Mouse (Mus musculus) ovary, postnatal 36 days (tissue): Measurements from ENCODE around the gene Syde1.

Experiments
- DNase-seq: peaks from one replicate; pipeline ENCODE4 v3.0.0; 2022; ENCODE audit warnings: low spot score, mixed read lengths

Syde1 gene

GRCm38 (mm10) chr10:78575690-78576089 lies 16.1 kb downstream of the Syde1 start:
- DNase-seq: peak; percentile 55

- no peak for DNase-seq
Measured at GRCm38 (mm10) chr10:78575105-78575632, 16.6 kb downstream of the Syde1 start.

DNA sequence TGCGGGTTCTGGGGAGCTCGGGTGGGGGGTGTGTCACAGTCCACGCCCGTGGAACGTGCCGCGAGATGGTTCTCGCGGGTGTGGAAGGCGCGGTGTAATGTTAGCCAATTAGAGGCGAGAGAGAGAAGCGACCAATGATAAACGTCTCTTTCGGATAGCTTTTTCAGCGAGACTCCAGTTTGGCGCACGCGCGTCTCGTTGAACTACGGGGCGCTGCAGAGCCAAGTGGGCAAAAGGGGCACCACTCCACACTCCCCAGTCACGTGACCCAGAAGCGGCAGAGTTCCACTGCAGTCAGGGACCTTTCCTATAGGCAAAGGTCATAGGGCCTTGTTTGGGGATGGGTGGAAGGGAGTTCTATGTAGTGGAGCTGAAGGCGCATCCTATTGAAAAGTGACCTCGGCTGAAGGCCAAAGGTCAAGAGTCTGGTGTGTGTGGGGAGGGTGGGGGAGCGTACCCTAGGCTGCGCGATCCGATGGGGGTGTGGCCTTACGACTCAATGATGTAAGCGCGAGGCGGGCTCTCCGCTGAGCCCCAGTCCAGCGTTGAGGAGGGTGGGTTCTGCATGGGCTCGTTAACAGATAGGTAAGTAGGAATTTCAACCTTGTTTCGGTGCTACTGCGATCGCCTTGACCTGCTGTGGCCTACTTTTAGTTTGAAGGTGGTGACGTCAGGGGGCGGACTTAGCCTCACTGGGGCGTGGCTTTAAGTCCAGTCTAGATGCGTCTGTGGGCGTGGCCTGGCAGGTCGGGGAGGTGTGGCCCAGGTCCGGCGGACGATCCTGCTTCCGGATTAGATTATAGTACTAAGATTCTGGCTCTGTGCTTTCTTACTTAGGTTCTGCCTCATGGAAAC lies 17.3 kb downstream of the Syde1 start, which contains the start of gene Ilvbl:
Gene Ilvbl (plus strand): TSS at position 97 of the 855 bp plus-strand sequence.
- peak; percentile 92 for DNase-seq

DNA sequence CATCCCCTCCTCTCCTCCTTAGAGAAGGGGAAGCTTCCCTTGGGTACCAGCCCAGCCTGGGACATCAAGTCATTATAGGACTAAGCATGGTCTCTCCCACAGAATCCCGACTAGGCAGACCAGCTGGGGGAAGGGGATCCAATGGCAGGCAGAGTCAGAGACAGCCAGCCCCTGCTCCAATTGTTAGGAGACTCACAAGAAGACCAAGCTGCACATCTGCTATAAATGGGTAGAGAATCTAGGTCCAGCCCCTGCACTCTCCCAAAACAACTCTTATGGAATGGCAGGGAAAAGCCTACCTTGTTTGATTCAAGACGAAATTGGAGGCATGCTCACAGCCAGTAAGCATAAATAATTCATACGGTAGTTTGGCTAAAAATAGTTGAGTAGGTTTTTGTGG lies 18.5 kb downstream of the Syde1 start:
- DNase-seq: no peak

GRCm38 (mm10) chr10:78570897-78571296 lies 20.9 kb downstream of the Syde1 start:
- DNase-seq: no peak

DNA sequence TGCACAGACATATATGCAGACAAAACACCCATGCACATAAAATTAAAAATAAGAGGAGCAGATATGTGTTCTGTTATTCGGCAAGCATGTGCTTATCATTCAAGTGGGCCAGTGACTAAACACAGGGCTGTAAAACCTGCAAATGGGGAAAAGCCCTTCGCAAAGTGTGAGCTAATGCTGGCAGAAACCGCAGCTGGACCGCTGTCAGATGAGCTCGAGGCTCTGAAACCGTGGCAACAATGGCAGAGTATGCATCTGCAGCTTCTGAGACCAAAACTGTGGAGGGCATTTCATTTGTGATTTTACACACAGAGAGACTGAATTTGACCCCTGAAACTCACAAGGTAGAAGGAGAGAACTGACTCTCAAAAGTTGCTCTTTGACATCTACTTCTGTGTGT lies 21.3 kb downstream of the Syde1 start:
- no peak for DNase-seq

DNA sequence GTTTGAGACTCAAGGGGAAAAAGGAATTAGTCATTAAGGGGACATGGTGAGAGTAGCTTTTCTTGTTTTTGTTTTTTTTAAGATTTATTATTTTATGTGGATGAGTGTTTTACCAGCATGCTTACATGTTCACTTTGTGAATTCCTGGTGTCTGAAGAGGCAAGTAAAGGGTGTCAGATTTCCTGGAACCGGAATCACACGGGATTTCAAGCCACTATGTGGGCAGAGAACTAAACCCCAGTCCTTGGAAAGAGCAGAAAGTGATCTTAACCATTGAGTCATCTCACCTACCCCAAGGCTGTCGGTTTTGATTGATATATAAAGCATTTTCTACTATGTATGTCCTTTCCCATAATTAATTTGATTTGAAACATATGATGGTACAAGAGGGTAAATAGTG lies 22.1 kb downstream of the Syde1 start:
- DNase-seq: no peak

DNA sequence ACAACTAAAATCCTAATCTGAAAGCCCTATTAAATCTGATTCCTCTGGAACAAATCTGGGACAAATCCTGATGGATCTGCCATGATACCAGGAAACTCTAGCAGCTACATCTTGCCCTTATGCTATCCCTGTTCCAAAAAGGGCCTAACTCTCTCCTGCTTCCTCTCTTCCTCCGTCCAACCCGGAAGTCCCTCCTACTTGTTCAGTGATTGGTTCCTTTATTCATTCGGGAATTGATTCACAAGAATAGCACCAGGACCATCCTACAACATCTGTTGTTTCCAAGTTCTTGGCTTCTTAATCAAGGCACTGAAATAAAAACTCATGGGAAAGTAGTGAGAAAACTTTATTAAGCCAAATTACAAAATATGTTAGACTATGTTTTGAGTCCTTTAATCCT lies 22.6 kb downstream of the Syde1 start:
- no peak for DNase-seq

GRCm38 (mm10) chr10:78565070-78565469 lies 26.7 kb downstream of the Syde1 start:
- no peak for DNase-seq

- no peak for DNase-seq
Measured at GRCm38 (mm10) chr10:78540943-78541342, 50.8 kb downstream of the Syde1 start.
